Mouse (Mus musculus) lung, adult 2 months (tissue): ENCODE measurements around the gene Htra1.

ENCODE experiments used
- CTCF ChIP-seq: fragments of 200-500 bp; IDR thresholded peaks from 2 replicates; pipeline ENCODE4 v1.5.1; 2011; ENCODE audit warnings: mild to moderate bottlenecking, low read length, control low read depth; ENCODE audit not compliant: insufficient read depth
- POLR2A ChIP-seq: fragments of 200-500 bp; IDR thresholded peaks from 2 replicates; pipeline ENCODE4 v1.6.1; 2011; ENCODE audit warnings: low read depth, mild to moderate bottlenecking, control low read depth, low read length, borderline replicate concordance; ENCODE audit errors: extremely low read depth

DNA sequence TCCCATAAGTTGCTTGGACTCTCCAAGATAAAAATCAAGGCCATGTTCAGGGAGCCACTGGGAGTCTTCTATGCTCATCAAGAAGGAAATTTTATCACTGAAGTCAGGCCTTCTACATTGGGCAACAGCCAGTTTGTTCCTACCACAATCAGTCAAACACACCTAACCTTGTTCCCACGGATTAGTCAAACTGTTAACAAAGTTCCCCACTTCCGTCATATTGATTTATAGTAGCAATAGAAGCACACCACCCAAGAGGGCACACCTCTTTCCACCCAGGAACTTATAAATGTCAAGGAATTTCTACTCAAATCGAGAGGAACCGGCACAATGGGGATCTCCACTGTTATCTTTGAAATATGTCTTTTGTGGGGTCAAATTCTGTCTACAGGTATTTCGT, 95.8 kb downstream of the Htra1 start, which contains the start of gene Dmbt1:
- TF ChIP-seq CTCF (no peak), POLR2A (no peak)
